Mouse (Mus musculus) heart, embryonic 13.5 days (tissue): ENCODE measurements around the gene Lig3. TPM values are rescaled to one million over a fixed set of nuclear protein-coding genes. Genes with fewer than 3 reads are reported as not detected.

ENCODE experiments used
- ATAC-seq: fragments of 200-750 bp; cut with Nextera tagmentation; 2 replicates; pipeline ENCODE4 v1.8.0; 2017; ENCODE audit warnings: moderate TSS enrichment; ENCODE audit not compliant: insufficient number of reproducible peaks, low FRiP score, low TSS enrichment; ENCODE audit errors: extremely low read depth
- H3K27ac ChIP-seq: fragments of 300-500 bp; sonication (generic); replicated peaks from 2 replicates; pipeline ENCODE4 v1.5.1; 2015; ENCODE audit warnings: moderate library complexity, mild to moderate bottlenecking, inconsistent platforms
- H3K27me3 ChIP-seq: fragments of 300-500 bp; sonication (generic); replicated peaks from 2 replicates; pipeline ENCODE4 v1.6.1; 2015; ENCODE audit warnings: mild to moderate bottlenecking, inconsistent platforms
- H3K36me3 ChIP-seq: fragments of 300-500 bp; sonication (generic); 2 replicates; pipeline ENCODE4 v1.6.1; 2015; ENCODE audit warnings: mild to moderate bottlenecking, inconsistent platforms
- H3K4me1 ChIP-seq: fragments of 300-500 bp; sonication (generic); 2 replicates; pipeline ENCODE4 v1.6.1; 2015; ENCODE audit warnings: inconsistent platforms
- H3K4me2 ChIP-seq: fragments of 300-500 bp; sonication (generic); 2 replicates; pipeline ENCODE4 v1.6.1; 2015; ENCODE audit warnings: inconsistent platforms, mild to moderate bottlenecking, moderate library complexity
- H3K4me3 ChIP-seq: fragments of 300-500 bp; sonication (generic); 2 replicates; pipeline ENCODE4 v1.5.1; 2015; ENCODE audit warnings: moderate library complexity, mild to moderate bottlenecking, inconsistent platforms
- H3K9ac ChIP-seq: fragments of 300-500 bp; sonication (generic); 2 replicates; pipeline ENCODE4 v1.6.1; 2015; ENCODE audit warnings: inconsistent platforms, mild to moderate bottlenecking, moderate library complexity
- H3K9me3 ChIP-seq: fragments of 300-500 bp; sonication (generic); 2 replicates; pipeline ENCODE4 v1.6.1; 2016; ENCODE audit warnings: inconsistent platforms
- WGBS: fragments of 180-500 bp; shearing (Covaris S2); methylation state at CpG from one replicate; pipeline ENCODE4 v1.1.7; 2015; ENCODE audit warnings: mixed read lengths; 5-methylcytosine and 5-hydroxymethylcytosine counted together
- polyA plus RNA-seq: library from polyadenylated mRNA; unstranded; fragments of >200 nt; fragmentation: Nextera tagmentation; extraction: Ambion mirVana; gene quantifications from 2 replicates; pipeline ENCODE4 v1.2.1, GENCODE M21; 2015

Gene Lig3
- 18.6 and 21.1 TPM in 2 replicates for polyA plus RNA-seq

GRCm38 (mm10) chr11:82780983-82781903 lies at the start of gene Lig3:
Gene Lig3 (plus strand): TSS chr11:82781108.
- H3K4me1 ChIP-seq: peaks cover 20% of the 10 kb centered on the region
- H3K4me2 ChIP-seq: peak within 1 kb of the TSS; percentile 80
- H3K9me3 ChIP-seq: no peaks in the 10 kb centered on the region
- H3K27me3 ChIP-seq: no peaks in the 10 kb centered on the region
- H3K36me3 ChIP-seq: peaks cover 32% of the 10 kb centered on the region
- under 1% methylated on average over 81 of the region's 90 CpGs for WGBS
- peak within 1 kb of the TSS; percentile 98 for H3K27ac ChIP-seq
- H3K9ac ChIP-seq: peak within 1 kb of the TSS; percentile 98
- ATAC-seq: peak; percentile 95
- peak within 1 kb of the TSS; percentile 94 for H3K4me3 ChIP-seq

GRCm38 (mm10) chr11:82734227-82734626 lies 46.7 kb upstream of the Lig3 start:
- Histone ChIP-seq H3K27me3 (no peaks in the 10 kb centered on the region), H3K4me1 (no peaks in the 10 kb centered on the region)

DNA sequence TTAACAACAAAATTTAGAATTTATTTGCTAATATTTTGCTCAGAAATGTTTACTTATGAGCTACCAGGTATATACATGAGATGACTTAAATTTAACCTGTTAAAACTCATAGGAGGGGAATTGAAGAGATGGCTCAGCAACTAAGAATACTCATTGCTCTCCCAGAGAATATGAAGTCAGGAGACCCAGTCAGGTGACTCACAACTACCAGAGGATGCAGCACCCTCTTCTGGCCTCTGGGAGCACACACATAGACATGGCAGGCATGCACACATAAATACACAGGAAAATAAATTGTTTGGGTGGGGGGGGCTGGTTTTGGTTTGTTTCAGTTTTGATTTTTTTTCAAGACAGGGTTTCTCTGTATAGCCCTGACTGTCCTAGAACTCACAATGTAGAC lies 41.9 kb upstream of the Lig3 start:
- Histone ChIP-seq H3K27me3 (no peaks in the 10 kb centered on the region), H3K4me1 (no peaks in the 10 kb centered on the region), H3K4me3 (no peak overlapping the region), H3K27ac (no peak overlapping the region), H3K36me3 (no peaks in the 10 kb centered on the region), H3K9me3 (no peaks in the 10 kb centered on the region), H3K9ac (no peak overlapping the region), H3K4me2 (no peak overlapping the region)
- ATAC-seq: no peak

More at GRCm38 (mm10) chr11:82734227-82734626, 46.7 kb upstream of the Lig3 start:
- no peak for ATAC-seq
- no peaks in the 10 kb centered on the region for H3K9me3 ChIP-seq
- no peak overlapping the region for H3K4me3 ChIP-seq
- H3K36me3 ChIP-seq: no peaks in the 10 kb centered on the region
- H3K4me2 ChIP-seq: no peak overlapping the region
- H3K9ac ChIP-seq: no peak overlapping the region
- no peak overlapping the region for H3K27ac ChIP-seq

DNA sequence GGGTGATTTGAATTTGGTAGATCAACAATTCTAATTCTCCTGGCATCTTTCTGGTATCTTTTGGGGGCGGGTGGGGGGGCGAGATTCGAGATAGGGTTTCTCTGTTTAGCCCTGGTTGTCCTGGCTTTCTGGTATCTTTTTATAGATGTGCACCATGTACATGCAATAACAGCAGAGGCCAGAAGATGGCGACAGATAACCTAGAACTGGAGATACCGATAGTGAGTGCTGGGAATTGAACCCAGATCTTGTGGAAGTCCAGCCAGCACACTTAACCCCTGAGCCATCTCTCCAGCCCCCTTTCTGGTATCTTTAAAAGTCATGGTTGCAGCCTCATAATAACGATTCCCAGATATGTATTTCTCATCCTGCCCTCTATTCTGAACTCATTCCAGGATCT lies 34.8 kb upstream of the Lig3 start:
- no peak for ATAC-seq
- no peaks in the 10 kb centered on the region for H3K4me1 ChIP-seq

GRCm38 (mm10) chr11:82746857-82747366 lies 34.0 kb upstream of the Lig3 start:
- peaks cover 10% of the 10 kb centered on the region; the same call in 1 of the 2 replicates for H3K27me3 ChIP-seq
- no peak overlapping the region for H3K27ac ChIP-seq
- H3K4me3 ChIP-seq: peak overlapping the region; percentile 30
- peak overlapping the region; percentile 39 for H3K4me2 ChIP-seq
- WGBS: 59% methylated on average over 8 of the region's 8 CpGs
- no peaks in the 10 kb centered on the region for H3K4me1 ChIP-seq
- 0 out of 2 replicates have a peak overlapping the region, but pooled peaks have one; percentile 21 for H3K9ac ChIP-seq
- ATAC-seq: no peak
- no peaks in the 10 kb centered on the region for H3K9me3 ChIP-seq
- H3K36me3 ChIP-seq: no peaks in the 10 kb centered on the region

More for the DNA sequence above, 34.8 kb upstream of the Lig3 start:
- Histone ChIP-seq H3K27me3 (peaks cover 10% of the 10 kb centered on the region; the same call in 1 of the 2 replicates), H3K9ac (no peak overlapping the region), H3K4me2 (no peak overlapping the region), H3K4me3 (no peak overlapping the region), H3K9me3 (no peaks in the 10 kb centered on the region), H3K36me3 (no peaks in the 10 kb centered on the region), H3K27ac (no peak overlapping the region)
- WGBS: 27% methylated on average over 6 of the region's 6 CpGs

GRCm38 (mm10) chr11:82752349-82753115 lies 28.4 kb upstream of the Lig3 start:
- H3K4me1 ChIP-seq: no peaks in the 10 kb centered on the region
- no peak overlapping the region for H3K9ac ChIP-seq
- no peaks in the 10 kb centered on the region for H3K36me3 ChIP-seq
- no peak overlapping the region for H3K27ac ChIP-seq
- WGBS: 64% methylated on average over 6 of the region's 6 CpGs
- H3K9me3 ChIP-seq: no peaks in the 10 kb centered on the region
- no peak overlapping the region for H3K4me2 ChIP-seq
- H3K27me3 ChIP-seq: no peaks in the 10 kb centered on the region
- no peak overlapping the region for H3K4me3 ChIP-seq
- no peak for ATAC-seq

DNA sequence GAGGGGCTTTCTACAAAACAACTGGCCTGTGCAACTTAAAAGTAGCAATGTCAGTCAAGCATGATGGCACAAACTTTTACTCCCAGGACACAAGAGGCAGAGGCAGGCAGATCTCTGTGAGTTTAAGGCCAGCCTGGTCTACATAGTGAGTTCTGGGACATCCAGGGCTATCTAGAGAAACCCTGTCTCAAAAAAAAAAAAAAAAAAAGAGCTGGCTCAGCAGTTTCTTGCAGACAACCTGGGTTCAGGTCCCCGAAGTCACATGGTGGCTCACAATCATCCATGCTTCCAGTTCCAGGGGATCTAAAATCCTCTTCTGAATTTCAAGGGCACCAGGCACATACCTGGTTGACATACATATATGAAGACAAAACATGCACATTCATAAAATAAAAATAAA lies 25.0 kb upstream of the Lig3 start:
- Histone ChIP-seq H3K4me1 (no peaks in the 10 kb centered on the region), H3K27ac (no peak overlapping the region), H3K4me2 (no peak overlapping the region), H3K27me3 (peaks cover 8% of the 10 kb centered on the region; the same call in 1 of the 2 replicates), H3K9ac (no peak overlapping the region), H3K9me3 (no peaks in the 10 kb centered on the region), H3K36me3 (no peaks in the 10 kb centered on the region), H3K4me3 (no peak overlapping the region)
- 74% methylated on average over 1 of the region's 1 CpGs for WGBS
- no peak for ATAC-seq

GRCm38 (mm10) chr11:82762286-82762829 lies 18.6 kb upstream of the Lig3 start:
- Histone ChIP-seq H3K27me3 (peaks cover 8% of the 10 kb centered on the region; the same call in 1 of the 2 replicates), H3K4me3 (no peak overlapping the region), H3K27ac (no peak overlapping the region), H3K4me2 (no peak overlapping the region), H3K9ac (no peak overlapping the region), H3K36me3 (peaks cover 3% of the 10 kb centered on the region), H3K4me1 (peaks cover 25% of the 10 kb centered on the region), H3K9me3 (0 out of 2 replicates have a peak, but pooled peaks cover 3% of the 10 kb centered on the region)
- ATAC-seq: no peak
- WGBS: 78% methylated on average over 6 of the region's 6 CpGs

- Histone ChIP-seq H3K36me3 (peaks cover 4% of the 10 kb centered on the region), H3K9ac (peak overlapping the region; percentile 91), H3K27ac (peak overlapping the region; percentile 94), H3K9me3 (0 out of 2 replicates have a peak, but pooled peaks cover 3% of the 10 kb centered on the region), H3K4me2 (peak overlapping the region; percentile 84), H3K4me1 (peaks cover 25% of the 10 kb centered on the region), H3K27me3 (peaks cover 8% of the 10 kb centered on the region; the same call in 1 of the 2 replicates), H3K4me3 (peak overlapping the region; percentile 86)
- 12% methylated on average over 4 of the region's 4 CpGs for WGBS
- no peak for ATAC-seq
These were observed 17.6 kb upstream of the Lig3 start for GRCm38 (mm10) chr11:82763261-82763660.

DNA sequence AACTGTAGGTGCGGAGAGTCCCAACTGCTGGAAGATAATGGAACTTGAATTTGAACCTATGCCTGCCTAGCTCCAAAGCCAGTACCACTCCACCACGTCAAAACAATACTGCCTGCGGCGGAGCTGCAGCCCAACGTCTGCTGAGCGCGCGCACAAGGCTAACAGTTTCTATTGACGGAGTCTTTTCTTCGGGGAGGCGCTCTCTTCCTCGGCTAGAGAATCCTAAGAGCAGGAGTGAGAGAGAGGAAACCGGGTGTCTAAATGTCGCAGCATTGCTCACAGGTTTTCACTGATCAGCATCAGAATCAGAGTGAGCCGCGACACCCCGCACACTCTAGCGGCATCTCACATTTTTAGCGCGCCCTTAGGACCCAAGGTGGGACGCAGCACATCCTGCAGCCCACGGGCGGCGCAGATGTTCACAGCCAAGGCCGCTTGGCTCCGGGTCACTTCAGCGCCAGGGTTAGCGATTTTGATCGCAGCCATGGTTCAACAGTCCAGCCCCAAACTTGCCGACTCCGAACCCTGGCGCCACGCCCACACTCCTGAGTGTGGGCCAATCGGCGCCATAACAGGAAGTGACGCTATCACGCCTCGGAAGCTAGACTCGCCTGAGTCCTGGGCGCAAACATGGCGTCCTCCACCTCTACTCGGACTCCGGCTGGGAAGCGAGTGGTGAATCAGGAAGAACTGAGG lies 17.0 kb upstream of the Lig3 start, which contains the start of the genes Cct6b and Zfp830:
Gene Cct6b (minus strand): TSS at position 580 of the 696 bp plus-strand sequence.
Gene Zfp830 (plus strand): TSS at position 604 of the 696 bp plus-strand sequence.
- under 1% methylated on average over 44 of the region's 44 CpGs for WGBS
- ATAC-seq: peak; percentile 99
- Histone ChIP-seq H3K27me3 (0 out of 2 replicates have a peak, but pooled peaks cover 7% of the 10 kb centered on the region), H3K9me3 (0 out of 2 replicates have a peak, but pooled peaks cover 3% of the 10 kb centered on the region), H3K4me3 (peak within 1 kb of the TSS; percentile 86), H3K36me3 (peaks cover 10% of the 10 kb centered on the region), H3K9ac (peak within 1 kb of the TSS; percentile 91), H3K4me2 (peak within 1 kb of the TSS; percentile 84), H3K4me1 (peaks cover 25% of the 10 kb centered on the region), H3K27ac (peak within 1 kb of the TSS; percentile 94)
